Mouse (Mus musculus) kidney, embryonic 16.5 days (tissue): Measurements from ENCODE around the gene E030018B13Rik. TPM values are rescaled to one million over a fixed set of nuclear protein-coding genes. Genes with fewer than 3 reads are reported as not detected.

ENCODE experiments used
- polyA plus RNA-seq: library from polyadenylated mRNA; unstranded; fragments of >200 nt; fragmentation: Nextera tagmentation; extraction: Ambion mirVana; gene quantifications from 2 replicates; pipeline ENCODE4 v1.2.1, GENCODE M21; 2015

Gene E030018B13Rik
- polyA plus RNA-seq, 1 experiment from 2014 or later = not detected

Other genes starting within 250 kb of the E030018B13Rik start
- gene Klf13, start 22.1 kb downstream of the E030018B13Rik start, polyA plus RNA-seq = 23.2 and 23.7 TPM in 2 replicates
- 0.05 TPM in 1 of 2 replicates, not detected in the other for gene Trpm1, start 237.0 kb downstream of the E030018B13Rik start, polyA plus RNA-seq